Mouse (Mus musculus) adrenal gland, postnatal 14 days (tissue): Measurements from ENCODE around the gene Fars2. TPM values are rescaled to one million over a fixed set of nuclear protein-coding genes. Genes with fewer than 3 reads are reported as not detected.

Experiments used
- DNase-seq: peaks from one replicate; pipeline ENCODE4 v3.0.0; 2021; ENCODE audit warnings: mixed read lengths
- total RNA-seq: library from RNA; stranded (reverse); gene quantifications from 2 replicates; pipeline ENCODE4 v1.2.3, GENCODE M21; 2021

The Fars2 gene
- total RNA-seq, 1 experiment from 2014 or later, result 83.6 TPM

DNA sequence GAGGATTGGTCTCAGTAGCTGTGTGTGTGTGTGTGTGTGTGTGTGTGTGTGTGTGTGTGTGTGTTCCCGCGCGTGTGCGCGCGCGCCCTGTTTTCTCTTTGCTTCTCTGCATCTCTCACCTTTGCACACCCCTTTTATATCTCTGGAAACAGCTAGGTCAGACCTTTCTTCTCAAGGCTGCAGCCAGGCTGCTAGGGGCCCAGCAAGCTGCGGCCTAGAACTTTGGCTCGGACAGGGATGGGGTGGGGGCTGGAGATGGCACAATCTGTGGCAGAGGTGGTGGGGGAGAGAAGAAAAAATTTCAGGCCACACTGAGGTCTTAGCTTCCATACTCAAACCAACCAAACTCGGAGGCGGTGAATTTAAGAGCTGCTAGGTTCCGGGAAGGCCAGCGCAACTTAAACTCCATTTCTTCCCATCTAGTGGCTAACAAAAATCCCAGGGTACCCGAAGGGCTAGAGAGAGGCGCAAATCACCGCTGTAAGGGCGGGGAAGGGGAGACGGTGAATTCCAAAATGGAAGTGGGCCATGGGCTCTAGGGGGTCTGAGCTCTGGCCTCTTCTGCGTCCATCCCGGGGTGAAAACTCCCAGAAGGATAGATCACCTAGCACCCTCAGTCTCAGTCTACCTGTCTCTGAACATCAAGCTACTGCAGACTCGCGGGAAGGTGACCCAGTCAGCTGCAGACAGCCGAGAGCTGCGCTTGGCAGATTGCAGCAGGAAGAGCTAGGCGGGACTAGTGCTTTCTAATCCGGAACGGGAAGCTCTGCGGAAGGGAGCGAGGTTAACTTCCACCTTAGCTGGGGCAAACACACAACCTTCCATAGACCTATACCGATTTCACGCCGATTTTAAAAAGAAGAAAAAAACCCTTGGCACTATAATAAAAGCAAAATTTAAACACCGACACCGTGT, 614.1 kb downstream of the Fars2 start:
- DNase-seq, result peak; percentile 33

DNA sequence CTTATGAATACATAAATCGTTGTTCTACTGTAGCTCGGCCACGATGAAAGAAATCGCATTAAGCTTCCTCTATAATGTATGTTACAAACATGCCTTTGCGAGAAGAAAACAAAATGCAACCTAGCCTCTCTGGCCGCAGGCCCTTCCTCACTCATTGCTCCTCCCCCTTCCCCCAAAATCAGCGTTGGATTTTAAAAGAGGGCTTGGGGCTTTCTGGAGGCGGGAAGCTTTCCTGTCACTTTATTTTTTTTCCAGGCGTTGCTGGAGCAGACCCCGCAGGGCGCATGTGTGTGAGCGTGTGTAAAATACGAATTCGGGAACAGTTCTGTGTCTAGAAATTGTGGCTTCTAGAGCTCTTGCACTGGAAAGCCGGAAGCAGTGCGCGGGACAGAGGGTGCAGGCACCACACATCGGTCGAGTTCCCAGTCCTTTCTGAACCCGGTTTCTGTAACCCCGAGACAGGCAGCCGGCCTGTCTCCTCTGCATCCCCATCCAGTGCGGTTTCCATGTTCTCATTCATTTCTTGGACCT, 614.8 kb downstream of the Fars2 start:
- no peak for DNase-seq

- DNase-seq, result no peak
Observed at GRCm38 (mm10) chr13:36732891-36733490, 615.8 kb downstream of the Fars2 start.

DNA sequence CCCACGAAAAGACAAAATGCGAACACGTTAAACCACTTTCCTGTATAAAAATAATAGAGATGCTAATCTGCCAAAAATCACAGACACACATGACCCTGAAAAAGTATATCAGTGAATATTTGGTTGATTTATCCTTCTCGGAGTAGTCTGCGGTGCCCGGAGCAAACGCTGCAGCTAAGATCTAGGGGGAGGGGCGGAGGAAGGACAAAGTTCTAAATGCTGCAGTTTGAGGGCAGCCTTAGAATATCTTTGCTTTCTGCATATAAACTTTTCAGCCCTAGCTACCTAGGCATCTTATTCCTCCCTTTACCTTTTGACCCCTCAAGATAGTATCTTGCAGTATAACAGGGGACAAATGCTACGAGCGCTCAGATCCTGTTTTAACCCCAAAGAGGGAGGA, 616.4 kb downstream of the Fars2 start:
- no peak for DNase-seq

- no peak for DNase-seq
Observed at GRCm38 (mm10) chr13:36733989-36734690, 616.9 kb downstream of the Fars2 start.

GRCm38 (mm10) chr13:36734731-36735571, 617.7 kb downstream of the Fars2 start, which contains the start of gene Nrn1:
Gene Nrn1 (minus strand): TSS chr13:36735131.
- DNase-seq, result no peak

DNA sequence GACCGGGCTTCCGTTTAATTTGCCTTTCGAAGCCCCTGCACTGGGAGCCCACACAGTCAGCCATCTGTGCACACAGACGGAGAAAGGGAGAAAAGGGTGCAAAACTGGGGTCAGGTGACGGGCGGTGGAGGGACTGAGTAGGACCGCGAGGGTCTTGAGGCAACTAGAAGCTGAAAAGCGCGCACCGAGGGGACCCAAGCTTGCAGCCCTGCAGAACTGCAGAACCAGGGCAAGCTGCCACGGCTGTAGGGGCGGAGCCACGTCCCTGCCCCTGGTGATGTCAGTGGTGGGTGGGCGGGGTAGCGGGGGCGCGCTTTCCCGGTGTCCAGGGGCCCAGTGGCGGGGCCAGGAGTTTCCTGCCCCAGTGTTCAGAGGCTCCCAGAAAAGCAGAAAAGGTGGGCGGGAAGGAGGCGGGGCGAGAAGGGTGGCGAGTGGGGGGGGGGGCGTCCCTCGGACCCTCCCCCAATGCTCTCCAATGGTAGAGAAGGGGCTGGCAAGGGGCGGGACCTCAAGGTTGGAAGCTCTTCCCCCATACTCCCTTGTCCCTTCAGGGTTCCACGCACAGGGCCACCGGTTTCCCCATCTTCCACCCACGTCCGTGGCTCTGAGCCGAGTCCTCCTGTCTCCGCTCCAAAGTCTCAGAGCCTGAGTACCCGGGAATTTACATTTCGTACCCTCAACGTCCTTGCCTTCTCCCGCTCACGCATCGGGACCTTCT, 618.8 kb downstream of the Fars2 start:
- peak; percentile 45 for DNase-seq

- DNase-seq, result no peak
Observed at GRCm38 (mm10) chr13:36736619-36736996, 619.4 kb downstream of the Fars2 start.

GRCm38 (mm10) chr13:36750056-36750455, 632.8 kb downstream of the Fars2 start:
- no peak for DNase-seq

GRCm38 (mm10) chr13:36751861-36752260, 634.6 kb downstream of the Fars2 start:
- DNase-seq, result no peak

DNA sequence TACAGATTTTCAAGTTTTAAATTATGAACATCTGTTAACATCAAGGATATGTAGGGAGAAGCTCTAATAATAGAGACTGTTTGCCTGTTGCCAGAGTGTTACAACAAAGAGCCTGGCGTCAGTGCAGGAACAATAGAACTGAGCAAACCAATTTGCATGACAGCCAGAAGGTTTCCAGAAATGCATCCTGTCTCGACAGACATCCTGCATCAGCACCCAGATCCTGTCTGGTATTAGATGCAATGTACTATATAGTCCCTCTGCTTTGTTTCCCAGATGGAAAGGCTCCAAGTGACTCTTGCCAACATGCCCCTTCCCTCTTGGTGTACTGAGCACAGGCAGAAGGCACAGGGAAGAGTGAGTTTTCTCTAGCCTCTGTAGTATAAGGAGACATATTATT, 649.6 kb downstream of the Fars2 start:
- DNase-seq, result no peak

Other genes with a start within 250 kb of the Fars2 start
- 12.8 and 14.8 TPM in 2 replicates for gene Rpp40, start 211.1 kb upstream of the Fars2 start, total RNA-seq
- 0.26 and 0.82 TPM in 2 replicates for gene Ppp1r3g, start 158.6 kb upstream of the Fars2 start, total RNA-seq
- 16.0 and 19.3 TPM in 2 replicates for gene Lyrm4, start 114 bp downstream of the Fars2 start, total RNA-seq